Mouse (Mus musculus) G1E (cell line): Measurements from ENCODE around the gene Gdpd2. TPM values are rescaled to one million over a fixed set of nuclear protein-coding genes. Genes with fewer than 3 reads are reported as not detected.

ENCODE experiments used
- ATAC-seq: 2 replicates; pipeline ENCODE4 v1.8.0; 2016; ENCODE audit warnings: mild to moderate bottlenecking; ENCODE audit not compliant: insufficient number of reproducible peaks, poor library complexity, low FRiP score, severe bottlenecking; ENCODE audit errors: extremely low read depth
- DNase-seq: peaks from one replicate; pipeline ENCODE4 v3.0.0; 2012; ENCODE audit warnings: low spot score
- H3K27me3 ChIP-seq: 2 replicates; pipeline ENCODE4 v1.6.1; 2012; ENCODE audit warnings: mild to moderate bottlenecking, low read length, inconsistent platforms; ENCODE audit not compliant: insufficient read depth
- H3K36me3 ChIP-seq: replicated peaks from 2 replicates; pipeline ENCODE3; 2012; ENCODE audit warnings: mild to moderate bottlenecking, inconsistent platforms
- H3K4me1 ChIP-seq: 2 replicates; pipeline ENCODE4 v1.6.1; 2012; ENCODE audit warnings: low read depth, low read length, inconsistent platforms, mixed read lengths; ENCODE audit not compliant: insufficient read depth
- H3K4me3 ChIP-seq: 2 replicates; pipeline ENCODE4 v1.5.1; 2012; ENCODE audit warnings: low read depth, mild to moderate bottlenecking, inconsistent platforms, low read length, moderate library complexity, mixed read lengths
- H3K9me3 ChIP-seq: replicated peaks from 2 replicates; pipeline ENCODE4 v1.6.1; 2012; ENCODE audit warnings: inconsistent platforms
- CTCF ChIP-seq: IDR thresholded peaks from 2 replicates; pipeline ENCODE4 v1.5.1; 2012; ENCODE audit warnings: low read depth, low read length, inconsistent platforms, mixed read lengths
- GATA1 ChIP-seq: IDR thresholded peaks from 2 replicates; pipeline ENCODE4 v1.6.1; 2012; ENCODE audit warnings: borderline replicate concordance, low read length, inconsistent platforms, mixed read lengths
- GATA2 ChIP-seq: IDR thresholded peaks from 2 replicates; pipeline ENCODE4 v1.6.1; 2012; ENCODE audit warnings: low read depth, low read length, inconsistent platforms, borderline replicate concordance
- POLR2AphosphoS5 ChIP-seq: IDR thresholded peaks from 2 replicates; pipeline ENCODE4 v1.6.1; 2012; ENCODE audit warnings: low read depth, low read length, inconsistent platforms; ENCODE audit not compliant: insufficient replicate concordance
- TAL1 ChIP-seq: conservative IDR thresholded peaks from 2 replicates; pipeline ENCODE4 v1.6.1; 2012; ENCODE audit warnings: low read depth, low read length, inconsistent platforms, mixed read lengths
- polyA plus RNA-seq: library from polyadenylated mRNA; stranded (reverse); fragments of >175 nt; gene quantifications from 2 replicates; pipeline ENCODE4 v1.2.3, GENCODE M21; 2012
- total RNA-seq, 2 experiments: library from RNA; stranded (forward) in 1 of 2; stranded (reverse) in 1 of 2; fragments of 200-1000 nt in 1 of 2; fragments of >200 nt in 1 of 2; fragmentation: Nextera tagmentation in 1 of 2; gene quantifications; 2 replicates each; pipeline ENCODE4 v1.2.3; 2014 to 2017

Gdpd2 gene
- total and polyA plus RNA-seq, 3 experiments, result 0.16 TPM; not detected in 2

DNA sequence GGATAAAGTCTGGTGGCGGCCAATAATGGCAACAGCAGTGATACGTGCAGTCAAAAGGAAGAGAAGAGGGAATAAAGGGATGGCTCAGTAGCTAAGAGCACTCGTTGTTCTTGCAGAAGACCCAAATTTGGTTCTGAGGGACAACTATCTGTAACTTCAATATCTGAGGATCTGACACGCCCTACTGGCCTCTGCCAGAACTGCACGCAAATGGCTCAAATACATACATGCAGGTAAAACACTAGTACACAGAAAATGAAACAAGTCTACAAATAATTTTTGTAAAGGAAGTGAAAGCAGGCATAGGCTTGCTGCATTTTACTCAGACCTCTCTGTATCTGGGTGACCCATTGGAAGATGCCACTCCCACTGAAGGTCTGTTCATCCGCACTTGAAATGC is 36.2 kb downstream of the Gdpd2 start:
- Histone ChIP-seq H3K9me3 (no peaks in the 10 kb centered on the region), H3K36me3 (no peaks in the 10 kb centered on the region), H3K27me3 (0 out of 2 replicates have a peak, but pooled peaks cover 2% of the 10 kb centered on the region), H3K4me3 (no peak overlapping the region), H3K4me1 (no peaks in the 10 kb centered on the region)
- no peak for DNase-seq
- TF ChIP-seq POLR2AphosphoS5 (no peak), TAL1 (no peak), GATA2 (no peak), GATA1 (no peak), CTCF (no peak)
- ATAC-seq, result no peak

DNA sequence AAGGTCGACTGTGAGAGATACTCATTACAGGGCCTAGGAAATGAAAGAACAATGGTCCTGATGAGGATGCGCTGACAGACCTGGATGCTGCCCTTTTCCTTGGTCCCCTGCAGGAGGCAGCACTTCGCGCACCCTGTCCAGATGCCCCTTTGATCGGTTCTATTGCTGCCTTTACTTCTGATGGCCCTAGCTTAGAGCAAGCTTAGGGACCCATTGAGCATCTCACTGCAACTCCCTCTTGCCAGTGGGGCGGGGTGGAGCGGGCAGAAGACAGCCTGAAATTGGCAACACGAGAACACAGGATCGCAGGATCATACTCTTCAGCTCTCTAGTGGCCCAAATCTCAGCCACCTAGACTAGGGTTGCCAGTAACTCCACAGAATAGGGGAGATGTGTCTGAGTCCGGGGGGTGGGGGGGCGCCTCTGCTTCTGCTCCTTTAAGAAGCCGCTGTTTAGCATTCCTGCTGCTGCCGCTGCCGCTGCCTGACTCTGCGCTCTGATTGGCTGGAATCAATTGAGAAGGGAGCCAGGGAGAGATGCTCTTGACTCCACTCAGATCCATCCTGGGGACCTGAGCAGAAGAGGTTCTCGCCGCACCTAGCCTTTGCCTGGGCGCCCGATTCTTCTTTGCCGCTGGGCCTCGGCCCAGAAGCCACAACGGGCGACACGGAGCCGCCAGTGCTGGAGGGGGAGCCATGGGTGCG is 37.7 kb downstream of the Gdpd2 start, which contains the start of gene Dlg3:
TSS of gene Dlg3 (plus strand) at position 542 of the 704 bp plus-strand sequence.
- no peak within 1 kb of the TSS for H3K4me3 ChIP-seq
- ATAC-seq, result no peak
- TF ChIP-seq TAL1 (no peak), GATA2 (no peak), CTCF (no peak), GATA1 (no peak), POLR2AphosphoS5 (no peak)

DNA sequence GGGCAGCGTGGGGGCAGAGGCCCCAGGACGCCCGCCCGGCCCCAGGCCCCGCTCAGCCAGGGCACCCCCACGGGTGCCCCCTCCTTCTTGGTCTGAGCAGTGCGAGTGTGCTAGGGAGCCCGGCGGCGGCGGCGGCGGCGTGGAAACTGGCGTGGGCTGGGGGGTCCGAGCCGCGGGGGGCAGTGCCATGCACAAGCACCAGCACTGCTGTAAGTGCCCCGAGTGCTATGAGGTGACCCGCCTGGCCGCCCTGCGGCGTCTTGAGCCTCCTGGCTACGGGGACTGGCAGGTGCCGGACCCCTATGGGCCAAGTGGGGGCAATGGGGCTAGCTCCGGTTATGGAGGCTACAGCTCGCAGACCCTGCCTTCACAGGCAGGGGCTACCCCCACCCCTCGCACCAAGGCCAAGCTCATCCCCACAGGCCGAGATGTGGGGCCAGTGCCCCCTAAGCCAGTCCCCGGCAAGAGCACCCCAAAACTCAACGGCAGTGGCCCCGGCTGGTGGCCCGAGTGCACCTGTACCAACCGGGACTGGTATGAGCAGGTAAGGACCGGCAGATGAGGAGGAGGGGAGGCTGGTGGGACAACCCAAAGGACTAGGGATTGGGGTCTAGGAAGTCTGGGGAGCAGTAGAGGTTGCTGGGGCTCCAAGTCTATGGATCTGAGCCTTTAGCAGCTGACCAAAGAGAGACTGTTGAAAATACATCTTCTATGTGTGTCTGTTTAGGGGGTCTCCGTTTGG is 38.4 kb downstream of the Gdpd2 start:
- TF ChIP-seq CTCF, result no peak
- TF ChIP-seq GATA1, result no peak
- no peak for TF ChIP-seq GATA2
- TF ChIP-seq TAL1, result no peak
- no peak for TF ChIP-seq POLR2AphosphoS5
- ATAC-seq, result no peak

More for the DNA sequence above, 37.7 kb downstream of the Gdpd2 start, which contains the start of gene Dlg3:
- Histone ChIP-seq H3K36me3 (no peaks in the 10 kb centered on the region), H3K9me3 (no peaks in the 10 kb centered on the region), H3K27me3 (0 out of 2 replicates have a peak, but pooled peaks cover 2% of the 10 kb centered on the region), H3K4me1 (no peaks in the 10 kb centered on the region)
- no peak for DNase-seq

DNA sequence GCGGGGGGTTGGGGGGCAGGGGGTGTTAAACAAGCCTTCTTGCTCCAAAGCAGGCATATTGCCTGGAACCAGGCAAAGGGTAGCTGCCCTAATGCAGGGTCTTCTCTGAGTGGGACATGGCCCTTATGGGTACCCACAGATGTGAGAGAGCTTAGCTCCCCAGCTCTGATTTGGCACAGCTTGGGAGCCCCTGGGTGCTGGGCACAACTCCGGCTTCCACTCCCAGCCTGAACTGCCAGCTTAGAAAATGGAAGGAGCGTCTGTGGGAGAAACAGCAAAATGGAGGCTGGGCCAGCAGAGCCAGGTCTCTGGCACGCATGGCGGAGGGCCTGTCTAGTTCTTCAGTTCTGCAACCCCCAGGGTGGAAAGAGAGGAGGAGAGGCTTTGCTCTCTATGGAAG is 39.6 kb downstream of the Gdpd2 start:
- Histone ChIP-seq H3K9me3 (no peaks in the 10 kb centered on the region), H3K4me1 (no peaks in the 10 kb centered on the region), H3K36me3 (no peaks in the 10 kb centered on the region), H3K4me3 (no peak overlapping the region), H3K27me3 (0 out of 2 replicates have a peak, but pooled peaks cover 2% of the 10 kb centered on the region)
- DNase-seq (no peak), ATAC-seq (no peak)
- TF ChIP-seq GATA1 (no peak), TAL1 (no peak), CTCF (no peak), GATA2 (no peak), POLR2AphosphoS5 (no peak)

More for the DNA sequence above, 38.4 kb downstream of the Gdpd2 start:
- no peaks in the 10 kb centered on the region for H3K4me1 ChIP-seq
- no peak overlapping the region for H3K4me3 ChIP-seq
- H3K9me3 ChIP-seq, result no peaks in the 10 kb centered on the region
- H3K36me3 ChIP-seq, result no peaks in the 10 kb centered on the region
- DNase-seq, result no peak
- 0 out of 2 replicates have a peak, but pooled peaks cover 2% of the 10 kb centered on the region for H3K27me3 ChIP-seq

DNA sequence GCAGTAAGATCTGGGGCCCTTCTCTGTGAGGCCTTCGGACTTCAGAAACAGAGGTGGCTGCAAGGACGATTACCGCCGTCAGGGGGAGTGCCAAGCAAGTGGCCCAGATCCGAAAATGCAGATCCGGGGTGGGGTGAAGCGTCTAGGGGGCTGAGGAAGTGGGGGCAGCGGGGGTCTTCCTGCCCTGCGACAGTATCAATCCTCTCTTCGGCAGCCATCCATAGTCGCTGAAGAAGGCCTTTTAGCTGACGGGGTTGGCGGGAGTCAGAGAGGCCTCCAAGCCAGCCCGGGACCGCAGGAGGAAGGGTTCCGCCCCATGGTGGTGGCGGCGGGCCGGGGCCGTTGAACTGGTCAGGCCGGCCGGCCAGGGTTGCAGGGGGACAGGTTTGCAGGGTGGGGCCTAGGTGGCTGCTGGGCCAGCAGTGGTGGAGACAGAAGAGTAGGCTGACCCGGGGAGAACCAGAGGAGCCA is 44.7 kb downstream of the Gdpd2 start:
- H3K27me3 ChIP-seq, result peaks cover 3% of the 10 kb centered on the region; the same call in 1 of the 2 replicates
- DNase-seq, result no peak
- H3K4me3 ChIP-seq, result no peak overlapping the region
- peaks cover 3% of the 10 kb centered on the region for H3K4me1 ChIP-seq
- TF ChIP-seq GATA2 (no peak), TAL1 (no peak), GATA1 (no peak), CTCF (no peak), POLR2AphosphoS5 (no peak)
- ATAC-seq, result no peak
- no peaks in the 10 kb centered on the region for H3K9me3 ChIP-seq
- H3K36me3 ChIP-seq, result no peaks in the 10 kb centered on the region

DNA sequence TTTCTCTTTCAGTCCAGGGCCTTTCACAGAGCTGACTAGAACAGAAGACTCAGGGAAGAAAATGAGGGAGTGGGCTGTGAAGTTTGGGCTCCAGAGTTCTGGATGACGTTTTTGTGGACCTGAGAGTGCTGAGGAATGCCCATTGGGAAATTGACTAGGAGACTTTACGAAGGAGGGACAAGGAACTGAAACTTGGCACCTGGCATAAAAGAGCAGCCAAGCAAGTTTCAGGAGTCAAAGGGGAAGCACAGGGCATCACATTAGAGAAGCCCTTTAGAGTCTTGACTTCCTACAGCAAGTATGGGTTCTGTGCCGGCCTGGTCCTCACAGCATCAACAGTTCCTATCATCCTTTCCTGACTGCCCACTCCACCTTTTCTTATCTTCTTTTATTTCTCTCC is 45.7 kb downstream of the Gdpd2 start:
- peaks cover 3% of the 10 kb centered on the region; the same call in 1 of the 2 replicates for H3K27me3 ChIP-seq
- no peak overlapping the region for H3K4me3 ChIP-seq
- H3K9me3 ChIP-seq, result no peaks in the 10 kb centered on the region
- TF ChIP-seq POLR2AphosphoS5 (no peak), TAL1 (no peak), CTCF (no peak), GATA1 (no peak), GATA2 (no peak)
- DNase-seq, result no peak
- H3K4me1 ChIP-seq, result peaks cover 3% of the 10 kb centered on the region
- no peaks in the 10 kb centered on the region for H3K36me3 ChIP-seq
- ATAC-seq, result no peak
